Mouse (Mus musculus): ENCODE measurements around the gene Erc1. TPM values are rescaled to one million over a fixed set of nuclear protein-coding genes. Genes with fewer than 3 reads are reported as not detected.
"Not testable (repeated sequence)": the region's sequence is repeated elsewhere in the genome, so short reads cannot be mapped to it uniquely, and the experiment has no call there.

Erc1 gene
- total RNA-seq (2021) = 10 to 100 TPM; 29.6 to 32.6 TPM
- long read RNA-seq, experiment 1, partial matches to known transcripts = 1 of 10 reads
- long read RNA-seq, experiment 1, other reads (novel, unspliced or antisense) = 9 of 10 reads
- long read RNA-seq, experiment 2, partial matches to known transcripts = 10 of 24 reads
- long read RNA-seq, experiment 2, other reads (novel, unspliced or antisense) = 14 of 24 reads

- DNase-seq (ENCODE audit: low spot score in 2 of 2) = peak; percentile 89 to 96
Measured at GRCm38 (mm10) chr6:119848034-119848695, at the start of gene Erc1. Gene Erc1 (minus strand): TSS chr6:119848167.

DNA sequence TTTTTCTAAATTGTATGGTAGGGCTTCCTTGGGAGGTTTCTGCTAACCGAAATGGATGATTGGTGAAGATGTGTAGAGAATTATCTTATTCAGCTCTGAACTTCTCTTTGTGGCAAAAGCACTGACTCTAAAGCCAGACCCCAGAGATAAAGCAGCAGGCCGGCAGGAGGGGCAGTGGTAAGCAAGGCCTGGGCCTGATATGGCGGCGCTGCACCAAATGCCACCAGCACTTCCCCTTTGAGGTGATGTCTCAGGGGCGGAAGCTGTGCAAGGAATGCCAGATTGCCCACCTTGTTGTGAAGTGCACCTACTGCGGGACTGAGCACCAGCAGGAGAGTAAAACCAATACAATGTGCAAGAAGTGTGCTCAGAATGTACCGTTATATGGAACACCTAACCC is 44.7 kb upstream of the Erc1 start:
- DNase-seq (ENCODE audit: low spot score in 2 of 2) = no peak

DNA sequence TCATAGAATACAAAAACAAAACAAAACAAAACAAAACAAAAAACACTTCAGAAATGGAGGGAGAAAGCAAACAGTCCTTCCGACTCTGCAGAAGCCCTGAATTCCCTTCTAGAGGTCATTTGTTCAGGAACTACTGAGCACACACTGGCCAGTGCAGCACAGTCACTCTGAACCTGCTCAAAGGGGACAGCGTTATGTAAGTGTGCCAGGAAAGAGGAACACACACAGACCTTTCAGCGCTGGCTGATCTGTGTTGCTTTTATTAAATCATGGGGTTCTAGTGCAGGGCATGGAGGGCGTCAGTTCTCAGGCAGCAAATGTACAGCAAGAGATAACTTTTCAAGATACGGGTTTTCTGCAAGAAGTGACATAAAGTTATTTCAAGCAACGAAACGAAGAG is 35.2 kb upstream of the Erc1 start:
- no peak for DNase-seq (ENCODE audit: low spot score in 2 of 2)

GRCm38 (mm10) chr6:119864341-119865034 is 16.5 kb upstream of the Erc1 start:
- peak; percentile 39 to 76 for DNase-seq (ENCODE audit: low spot score in 2 of 2)

DNA sequence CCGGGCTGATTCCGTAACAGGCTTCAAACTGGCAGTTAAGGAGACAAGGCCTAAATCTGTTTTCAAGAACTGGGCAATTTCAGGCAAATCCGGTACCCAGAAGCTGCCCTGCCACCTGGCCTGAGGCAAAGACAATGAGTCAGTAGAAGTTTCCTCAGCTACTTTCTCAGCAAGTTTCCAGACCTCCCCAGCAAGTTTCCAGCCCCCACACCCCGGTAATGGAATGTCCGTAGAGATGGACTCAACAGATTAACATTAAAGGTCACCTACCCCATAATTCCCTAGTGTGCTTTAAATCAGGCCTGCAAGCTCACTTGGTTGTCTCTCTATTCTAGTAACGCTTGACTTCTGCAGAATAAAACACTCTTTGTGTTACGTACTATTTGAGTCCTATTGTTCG is 13.6 kb upstream of the Erc1 start:
- DNase-seq (ENCODE audit: low spot score in 2 of 2) = no peak

- DNase-seq (ENCODE audit: low spot score in 2 of 2) = no peak
Measured at GRCm38 (mm10) chr6:119860236-119860635, 12.3 kb upstream of the Erc1 start.

DNA sequence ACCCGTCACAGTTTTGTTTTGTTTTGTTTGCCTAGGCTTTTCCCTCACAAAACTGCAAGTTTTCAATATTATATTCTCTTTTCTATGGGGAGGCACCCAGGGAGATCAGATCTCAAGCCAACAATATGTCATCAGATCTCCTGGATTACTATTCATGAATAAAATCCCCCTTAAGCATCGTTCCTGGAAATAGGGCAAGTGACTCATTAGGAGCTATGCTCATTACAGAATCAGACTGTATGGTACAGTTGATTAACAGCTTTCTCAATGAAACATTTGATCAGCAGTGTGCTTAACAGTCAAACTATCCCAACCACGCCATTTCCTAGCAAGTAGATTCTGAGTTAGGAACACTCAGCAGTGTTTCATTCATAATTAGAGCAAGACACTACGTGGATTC is 7.5 kb upstream of the Erc1 start:
- DNase-seq (ENCODE audit: low spot score in 2 of 2) = no peak

DNA sequence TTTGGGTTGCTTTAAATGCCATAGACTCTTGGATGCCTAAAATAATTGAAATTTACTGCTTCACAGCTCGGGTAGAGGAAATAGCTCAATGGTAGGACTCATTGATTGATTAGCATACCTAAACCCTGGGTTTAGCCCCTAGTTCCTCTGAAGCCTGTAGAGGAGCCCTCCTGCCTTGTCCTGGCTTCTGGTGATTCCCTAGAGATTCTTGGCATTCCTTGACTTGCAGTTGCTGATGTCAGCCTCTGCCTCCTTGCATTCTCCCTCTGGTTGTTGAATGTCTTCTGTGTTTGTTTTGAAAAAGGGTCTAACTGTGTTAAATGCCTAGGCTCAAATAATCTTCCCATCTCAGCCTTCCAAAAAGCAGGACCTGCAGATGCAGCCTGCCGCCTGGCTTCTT is 6.2 kb upstream of the Erc1 start:
- no peak for DNase-seq (ENCODE audit: low spot score in 2 of 2)

DNA sequence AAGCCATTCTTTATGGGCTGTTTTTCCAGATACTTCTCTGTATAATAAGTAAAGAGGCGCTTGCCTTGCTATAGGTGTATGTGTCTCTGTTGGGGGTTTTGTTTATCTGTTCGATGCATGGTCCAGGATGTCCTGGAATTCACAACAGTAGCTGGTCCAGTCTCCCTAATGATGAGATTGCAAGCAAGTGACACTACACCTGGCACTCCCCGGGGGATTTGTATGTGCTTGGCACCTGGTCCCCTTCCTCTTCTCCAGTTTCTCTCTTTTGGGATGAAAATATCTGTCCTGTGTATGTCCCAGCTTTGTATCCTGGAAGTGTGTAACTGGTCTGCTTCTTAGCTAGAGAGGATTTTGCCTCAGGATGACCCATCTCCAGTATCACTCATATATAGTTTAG is 1.9 kb upstream of the Erc1 start:
- DNase-seq (ENCODE audit: low spot score in 2 of 2) = no peak

DNA sequence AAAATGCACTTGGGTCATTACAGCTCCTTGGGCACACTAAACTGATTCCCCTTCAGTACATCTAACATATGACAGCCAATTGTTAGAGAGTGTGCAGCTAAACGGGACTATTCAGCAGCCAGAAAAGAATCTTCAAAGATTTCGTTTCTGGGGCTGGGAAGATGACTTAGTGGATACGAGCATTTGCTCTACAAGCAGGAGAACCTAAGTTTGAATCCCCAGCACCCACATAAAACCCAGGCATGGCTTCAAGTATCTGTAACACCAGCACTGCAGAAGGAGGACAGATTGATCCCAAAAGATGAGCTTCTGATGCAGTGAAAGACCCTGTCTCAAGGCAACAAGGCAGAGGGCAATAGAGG is 1.4 kb upstream of the Erc1 start:
- DNase-seq (ENCODE audit: low spot score in 2 of 2) = no peak

DNA sequence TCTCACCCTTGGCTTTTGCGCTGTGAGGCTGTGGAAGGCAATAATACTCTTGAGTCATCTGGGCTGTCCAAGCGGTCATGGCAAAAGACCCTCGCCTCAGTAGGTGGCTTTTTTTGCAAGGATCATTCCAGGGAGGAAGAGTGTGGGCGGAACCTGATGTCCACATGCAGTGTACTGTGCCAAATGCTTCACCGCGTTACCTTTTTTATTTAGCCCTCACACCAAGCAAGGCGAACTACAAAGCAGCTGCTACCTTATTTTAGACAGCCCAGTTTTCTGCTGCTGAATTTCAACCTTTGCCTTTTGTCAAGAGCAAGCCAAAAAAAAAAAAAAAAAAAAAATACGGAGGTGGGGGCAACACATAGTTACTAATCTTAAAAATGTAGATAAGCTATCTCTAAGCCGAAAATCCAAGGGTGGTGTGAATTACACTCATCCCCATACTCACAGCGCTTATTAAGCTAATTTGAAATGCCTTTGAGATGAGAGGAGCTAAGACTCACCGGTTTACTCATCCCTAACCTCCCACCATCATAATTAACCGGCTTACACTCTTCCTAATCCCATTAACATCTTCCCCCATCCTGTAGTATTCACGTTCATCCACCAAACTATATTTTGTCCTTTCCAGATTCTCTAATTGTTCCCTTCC is 855 bp upstream of the Erc1 start:
- DNase-seq (ENCODE audit: low spot score in 2 of 2) = no peak

DNA sequence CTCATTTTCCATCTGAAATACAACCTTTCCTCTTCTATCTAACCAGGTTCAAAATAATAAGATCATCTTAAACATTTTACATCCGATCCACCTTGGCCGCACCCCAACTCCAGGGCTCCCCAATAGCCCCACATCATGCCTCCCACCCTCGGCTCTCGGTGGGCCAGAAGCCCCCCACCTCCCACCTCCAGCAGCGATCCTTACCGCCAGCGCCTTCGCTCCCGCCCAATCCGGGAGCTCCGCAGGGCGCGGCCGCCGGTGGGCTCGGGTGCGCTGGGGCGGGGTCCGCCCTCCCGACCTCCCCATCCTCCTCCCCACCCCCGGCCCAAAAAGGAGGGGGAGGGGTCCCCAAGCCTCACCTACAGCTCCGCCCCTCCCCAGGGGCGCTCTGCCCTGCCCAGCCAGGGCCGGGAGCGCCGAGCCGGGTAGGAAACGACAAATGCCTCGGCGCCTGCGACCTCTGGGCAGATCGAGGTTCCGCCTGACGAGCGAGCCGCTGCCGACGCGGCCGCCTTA is 391 bp downstream of the Erc1 start:
- no peak for DNase-seq (ENCODE audit: low spot score in 2 of 2)

- DNase-seq (ENCODE audit: low spot score in 2 of 2) = no peak
Measured at GRCm38 (mm10) chr6:119846751-119847517, 1.0 kb downstream of the Erc1 start.

DNA sequence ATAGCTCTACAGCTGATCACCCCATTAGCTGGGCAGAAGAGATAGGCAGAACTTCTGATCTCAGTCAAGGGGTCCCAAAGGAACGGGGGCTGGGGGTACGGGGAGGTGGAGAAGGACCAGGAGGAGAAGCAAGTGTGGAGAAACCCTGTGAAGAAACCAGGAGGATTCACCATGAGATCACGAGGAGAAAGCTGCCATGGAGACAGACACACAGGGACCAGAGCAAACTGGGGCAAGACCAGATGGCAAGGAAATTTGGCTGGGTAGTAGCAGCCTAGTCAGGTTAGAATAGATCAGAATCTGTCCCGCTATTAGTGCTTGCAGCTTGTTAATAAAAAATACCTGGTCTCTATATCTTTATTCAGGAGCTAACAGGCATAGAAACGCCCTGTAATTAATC is 18.0 kb downstream of the Erc1 start:
- DNase-seq (ENCODE audit: low spot score in 2 of 2) = no peak

GRCm38 (mm10) chr6:119828165-119828564 is 19.8 kb downstream of the Erc1 start:
- DNase-seq (ENCODE audit: low spot score in 2 of 2) = no peak

GRCm38 (mm10) chr6:119826701-119827100 is 21.3 kb downstream of the Erc1 start:
- no peak for DNase-seq (ENCODE audit: low spot score in 2 of 2)

GRCm38 (mm10) chr6:119822216-119822615 is 25.8 kb downstream of the Erc1 start:
- no peak for DNase-seq (ENCODE audit: low spot score in 2 of 2)

- no peak for DNase-seq (ENCODE audit: low spot score in 2 of 2)
Measured at GRCm38 (mm10) chr6:119821158-119821557, 26.8 kb downstream of the Erc1 start.

GRCm38 (mm10) chr6:119818541-119818940 is 29.4 kb downstream of the Erc1 start:
- no peak for DNase-seq (ENCODE audit: low spot score in 2 of 2)

- DNase-seq (ENCODE audit: low spot score in 2 of 2) = no peak
Measured at GRCm38 (mm10) chr6:119815426-119815825, 32.5 kb downstream of the Erc1 start.

DNA sequence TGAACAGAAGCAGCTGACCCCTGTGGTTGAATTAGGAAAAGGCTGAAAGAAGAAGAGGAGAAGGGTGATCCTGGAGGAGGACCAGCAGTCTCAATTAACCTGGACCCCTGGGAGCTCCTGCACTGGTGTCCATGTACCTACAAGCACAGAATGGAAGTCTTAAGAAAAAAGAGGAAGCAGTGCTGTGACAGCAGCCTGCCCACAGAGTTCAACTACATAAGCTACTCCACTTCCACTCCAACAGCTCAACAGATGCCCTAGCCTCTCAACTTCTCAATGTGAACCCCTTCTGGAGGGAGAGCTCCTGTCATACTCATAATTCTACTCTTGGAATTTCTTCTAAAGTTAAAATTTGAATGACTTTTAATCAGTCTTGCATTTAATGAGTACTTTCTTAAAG is 34.9 kb downstream of the Erc1 start:
- DNase-seq (ENCODE audit: low spot score in 2 of 2) = not testable (repeated sequence)

Measured in gastrocnemius, postnatal 4 days (tissue).